Mouse (Mus musculus) bone marrow, adult 2 months (tissue): ENCODE data around the gene Rdm1.

Experiments
- CTCF ChIP-seq: fragments of 200-500 bp; IDR thresholded peaks from 2 replicates; pipeline ENCODE4 v1.5.1; 2011; ENCODE audit warnings: low read length, control low read depth; ENCODE audit not compliant: control insufficient read depth, insufficient read depth
- POLR2A ChIP-seq: fragments of 200-500 bp; IDR thresholded peaks from 2 replicates; pipeline ENCODE4 v1.6.1; 2011; ENCODE audit warnings: low read depth, mild to moderate bottlenecking, control low read depth, low read length, borderline replicate concordance; ENCODE audit not compliant: control insufficient read depth

- TF ChIP-seq CTCF (no peak), POLR2A (no peak)
Observed at GRCm38 (mm10) chr11:101673010-101673642, 46.1 kb downstream of the Rdm1 start.
